Mouse (Mus musculus): ENCODE data around the gene Trp53.
A peak's percentile ranks its signal among the peaks of the same experiment; 100 is the strongest.

The Trp53 gene

GRCm38 (mm10) chr11:69563373-69563772 is 16.8 kb upstream of the Trp53 start:
- DNase-seq = no peak

DNA sequence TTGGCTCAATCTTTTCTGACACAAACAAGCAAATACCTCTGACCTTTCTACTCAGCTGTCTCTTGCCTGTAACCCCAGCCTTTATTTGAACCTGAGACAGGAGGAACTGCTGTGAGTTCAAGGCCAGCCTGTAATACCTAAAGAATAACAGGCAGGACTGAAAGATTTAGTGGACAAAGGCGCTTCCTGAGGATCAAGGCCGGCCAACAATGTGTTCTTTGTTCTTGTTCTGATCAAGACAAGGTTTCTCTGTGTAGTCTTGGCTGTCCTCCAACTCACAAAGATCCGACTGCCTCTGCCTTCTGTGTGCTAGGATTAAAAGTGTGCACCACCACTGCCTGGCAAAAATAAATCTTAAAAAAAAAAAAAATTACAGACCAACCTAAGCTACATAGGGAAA is 15.8 kb upstream of the Trp53 start:
- DNase-seq = no peak

GRCm38 (mm10) chr11:69565131-69565530 is 15.0 kb upstream of the Trp53 start:
- no peak for DNase-seq

- DNase-seq = no peak
These were observed 4.9 kb upstream of the Trp53 start for GRCm38 (mm10) chr11:69575220-69575619.

GRCm38 (mm10) chr11:69576307-69576706 is 3.9 kb upstream of the Trp53 start:
- no peak for DNase-seq

- DNase-seq = no peak
These were observed 1.9 kb upstream of the Trp53 start for GRCm38 (mm10) chr11:69578301-69578700.

GRCm38 (mm10) chr11:69579128-69580017 is 786 bp upstream of the Trp53 start:
- peak; percentile 98 for DNase-seq

GRCm38 (mm10) chr11:69580572-69581146 is 500 bp downstream of the Trp53 start:
- DNase-seq = peak; percentile 35

- peak; percentile 91 for DNase-seq
These were observed 1.1 kb downstream of the Trp53 start for GRCm38 (mm10) chr11:69581147-69581688.

- DNase-seq = no peak
These were observed 1.7 kb downstream of the Trp53 start for GRCm38 (mm10) chr11:69581814-69582213.

DNA sequence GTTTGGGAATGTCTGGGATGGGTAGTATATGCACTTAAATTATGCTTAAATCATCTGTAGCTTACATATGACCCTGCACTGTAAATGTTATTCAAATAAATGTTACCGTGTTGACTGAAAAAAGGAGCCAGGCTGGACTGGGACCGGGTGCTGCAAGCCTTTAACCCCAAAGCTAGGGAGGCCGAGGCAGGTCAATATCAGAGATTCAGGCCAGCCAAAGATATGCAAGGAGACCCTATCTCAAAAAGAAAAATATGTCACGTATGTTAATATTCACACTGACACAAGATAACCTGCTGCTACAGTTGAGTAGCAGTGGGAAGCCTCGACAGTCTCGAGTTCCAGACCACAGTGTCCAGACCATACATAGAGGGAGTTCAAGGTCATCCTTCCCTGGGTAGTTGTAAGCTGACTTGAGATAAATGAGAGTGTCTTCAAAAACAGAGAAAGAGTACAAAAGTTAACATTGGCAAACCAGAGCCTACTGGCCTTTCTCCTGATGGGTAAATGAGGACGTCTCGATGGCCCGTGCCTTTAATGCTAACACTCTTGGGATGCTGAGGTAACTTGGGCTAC is 2.2 kb downstream of the Trp53 start:
- no peak for DNase-seq

GRCm38 (mm10) chr11:69584008-69584407 is 3.8 kb downstream of the Trp53 start:
- DNase-seq = no peak

- DNase-seq = no peak
These were observed 4.8 kb downstream of the Trp53 start for GRCm38 (mm10) chr11:69584937-69585336.

GRCm38 (mm10) chr11:69585718-69586325 is 5.7 kb downstream of the Trp53 start:
- no peak for DNase-seq

GRCm38 (mm10) chr11:69589207-69589834 is 9.2 kb downstream of the Trp53 start:
- no peak for DNase-seq

- DNase-seq = no peak
These were observed 10.5 kb downstream of the Trp53 start for GRCm38 (mm10) chr11:69590622-69591021.

DNA sequence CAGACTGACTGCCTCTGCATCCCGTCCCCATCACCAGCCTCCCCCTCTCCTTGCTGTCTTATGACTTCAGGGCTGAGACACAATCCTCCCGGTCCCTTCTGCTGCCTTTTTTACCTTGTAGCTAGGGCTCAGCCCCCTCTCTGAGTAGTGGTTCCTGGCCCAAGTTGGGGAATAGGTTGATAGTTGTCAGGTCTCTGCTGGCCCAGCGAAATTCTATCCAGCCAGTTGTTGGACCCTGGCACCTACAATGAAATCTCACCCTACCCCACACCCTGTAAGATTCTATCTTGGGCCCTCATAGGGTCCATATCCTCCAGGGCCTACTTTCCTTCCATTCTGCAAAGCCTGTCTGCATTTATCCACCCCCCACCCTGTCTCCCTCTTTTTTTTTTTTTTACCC is 11.3 kb downstream of the Trp53 start:
- DNase-seq = no peak

GRCm38 (mm10) chr11:69591899-69592637 is 11.9 kb downstream of the Trp53 start:
- DNase-seq = peak; percentile 40

GRCm38 (mm10) chr11:69592799-69593198 is 12.6 kb downstream of the Trp53 start:
- no peak for DNase-seq

GRCm38 (mm10) chr11:69594853-69595252 is 14.7 kb downstream of the Trp53 start:
- DNase-seq = no peak

GRCm38 (mm10) chr11:69599436-69599835 is 19.3 kb downstream of the Trp53 start:
- no peak for DNase-seq

DNA sequence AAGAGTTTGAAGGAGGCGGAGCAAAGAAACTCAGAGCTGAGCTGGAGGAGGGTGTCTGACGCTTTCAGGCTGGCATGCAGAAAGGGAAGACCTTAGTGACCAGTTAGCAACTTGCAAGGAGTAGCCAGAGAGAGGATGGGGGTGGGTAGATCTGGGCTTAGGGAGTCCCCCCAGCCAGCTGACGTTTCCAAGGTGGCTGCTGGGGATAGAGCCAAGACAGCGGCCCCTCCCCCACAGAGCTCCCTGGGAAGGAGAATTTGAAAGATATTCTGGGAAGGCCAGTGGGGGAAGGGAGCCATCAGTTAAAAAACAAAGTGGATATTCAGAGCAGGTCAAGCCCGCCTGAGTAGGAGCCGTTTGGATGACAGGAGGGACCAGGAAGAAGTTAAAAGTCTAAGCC is 19.9 kb downstream of the Trp53 start:
- DNase-seq = peak; percentile 61
